Mouse (Mus musculus): ENCODE data around the gene Son.

DNA sequence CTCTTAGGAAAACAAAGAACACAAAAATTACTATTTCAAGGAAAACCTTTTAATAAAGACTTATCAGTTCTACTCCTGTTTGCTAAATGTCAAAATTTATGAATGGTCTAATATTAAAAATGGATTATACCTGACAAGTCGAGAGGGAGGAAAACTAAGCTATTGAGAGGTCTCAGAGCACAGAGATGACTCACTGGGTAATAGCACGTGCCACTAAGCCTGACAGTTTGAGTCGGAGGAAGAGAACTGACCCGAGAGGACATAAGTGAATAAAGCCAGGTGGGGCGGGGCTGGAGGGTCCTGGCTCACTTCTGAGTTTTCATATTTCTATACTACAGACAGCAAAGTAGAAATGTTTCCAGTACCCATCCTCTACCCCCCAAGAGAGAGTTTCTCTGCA, 39.1 kb downstream of the Son start:
- TF ChIP-seq EP300 (IDR thresholded peaks at IDR 0.05; ENCODE audit: low read depth) (no peak), CTCF (IDR thresholded peaks at IDR 0.05; ENCODE audit: low read depth) (no peak)

Measured in liver, postnatal 0 days (tissue).